Mouse (Mus musculus) bone marrow macrophage, adult 2 months (primary cell): ENCODE measurements at regions not wholly inside any gene's neighbourhood (a gene's known extent, or its start where the extent isn't known, plus 50 kb on each side); places are given as distances from the start of the nearest gene placed in this dataset.

Source experiments
- H3K27ac ChIP-seq: 2 replicates; pipeline ENCODE4 v1.5.1; 2012; ENCODE audit warnings: low read depth, low read length; ENCODE audit not compliant: insufficient read depth
- H3K4me1 ChIP-seq: 2 replicates; pipeline ENCODE4 v1.6.1; 2012; ENCODE audit warnings: low read length; ENCODE audit not compliant: control insufficient read depth, insufficient read depth
- H3K4me3 ChIP-seq: 2 replicates; pipeline ENCODE4 v1.5.1; 2012; ENCODE audit warnings: mild to moderate bottlenecking, low read length, moderate library complexity; ENCODE audit not compliant: insufficient read depth
- CTCF ChIP-seq: IDR thresholded peaks from 2 replicates; pipeline ENCODE4 v1.5.1; 2012; ENCODE audit warnings: low read depth, mild to moderate bottlenecking, low read length, moderate library complexity
- POLR2A ChIP-seq: IDR thresholded peaks from 2 replicates; pipeline ENCODE4 v1.6.1; 2012; ENCODE audit warnings: mild to moderate bottlenecking, low read depth, low read length, borderline replicate concordance

DNA sequence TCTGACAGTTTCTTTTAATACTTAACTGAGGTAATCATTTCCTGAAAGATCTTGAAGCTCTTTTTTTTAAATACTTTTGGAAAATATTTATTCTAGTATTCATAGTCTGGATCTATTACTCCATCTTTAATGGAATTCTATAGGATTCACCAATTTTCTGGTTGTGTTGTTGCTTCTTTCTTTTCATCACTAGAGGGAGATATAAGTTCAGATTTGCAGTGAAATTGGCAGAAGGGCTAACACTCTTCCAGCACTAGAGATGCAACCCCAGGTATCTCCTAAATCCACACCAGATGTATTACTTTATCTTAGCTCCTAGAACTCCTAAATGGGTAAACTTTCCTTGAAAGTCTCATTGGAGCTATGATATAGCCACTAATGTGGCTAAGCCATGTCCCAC lies 99.4 kb upstream of the Vgll3 start:
- Histone ChIP-seq H3K4me1 (no peaks in the 10 kb centered on the region), H3K4me3 (no peak overlapping the region), H3K27ac (no peak overlapping the region)
- TF ChIP-seq CTCF = no peak
- TF ChIP-seq POLR2A = no peak

DNA sequence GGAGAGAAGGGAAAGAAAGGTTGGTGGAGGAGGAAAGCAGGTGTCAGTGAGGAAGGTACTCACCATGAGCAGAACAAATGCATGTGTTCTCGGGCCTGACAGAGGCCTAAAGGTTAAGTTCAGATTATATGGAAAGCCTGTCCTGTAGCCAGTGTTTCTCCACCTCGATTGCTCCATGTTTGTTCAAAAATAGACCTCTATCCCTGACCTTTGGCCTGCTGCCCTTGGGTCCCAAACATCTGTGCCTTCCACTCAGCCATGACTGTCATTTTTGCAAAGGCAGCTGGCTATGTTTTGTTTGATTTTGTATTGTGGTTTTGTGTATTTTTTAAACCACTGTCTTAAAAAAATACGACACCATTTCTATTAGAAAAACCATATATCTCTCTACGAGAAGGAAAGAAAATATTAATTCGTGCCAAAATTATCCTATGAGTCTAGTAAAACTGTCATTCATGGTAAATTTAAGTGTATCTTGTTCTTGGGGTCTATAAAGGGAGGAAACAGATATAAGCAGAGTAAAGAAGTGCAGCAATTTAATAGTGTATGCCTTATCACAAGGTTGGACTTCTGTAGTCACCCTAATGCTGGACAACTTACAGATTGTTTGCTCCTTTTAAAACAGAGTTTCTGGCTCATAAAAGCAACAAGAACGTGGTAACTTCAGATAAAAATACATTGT lies 96.1 kb upstream of the Vgll3 start:
- TF ChIP-seq POLR2A = no peak
- TF ChIP-seq CTCF = no peak
- no peak overlapping the region for H3K4me3 ChIP-seq
- H3K4me1 ChIP-seq = no peaks in the 10 kb centered on the region
- H3K27ac ChIP-seq = no peak overlapping the region

DNA sequence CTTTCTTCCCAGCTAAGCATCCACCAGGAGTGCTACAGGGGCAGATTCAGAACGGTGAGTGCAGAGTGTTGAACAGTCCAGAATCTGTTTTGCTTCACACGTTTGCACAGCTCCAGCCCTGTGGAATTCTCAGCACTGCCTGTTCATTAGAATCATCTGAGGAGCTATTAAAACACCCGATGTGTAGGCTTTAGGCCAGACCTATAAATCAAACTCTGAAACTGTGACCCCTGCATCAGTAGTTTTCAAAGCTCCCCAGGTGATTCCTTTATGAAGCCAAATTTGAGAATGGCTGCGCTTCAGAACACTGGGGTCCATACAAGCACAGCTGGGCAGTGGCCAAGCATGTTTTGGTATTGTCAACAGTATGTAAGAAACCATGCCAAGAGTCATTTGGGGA lies 94.1 kb upstream of the Vgll3 start:
- TF ChIP-seq CTCF (no peak), POLR2A (no peak)
- no peaks in the 10 kb centered on the region for H3K4me1 ChIP-seq

DNA sequence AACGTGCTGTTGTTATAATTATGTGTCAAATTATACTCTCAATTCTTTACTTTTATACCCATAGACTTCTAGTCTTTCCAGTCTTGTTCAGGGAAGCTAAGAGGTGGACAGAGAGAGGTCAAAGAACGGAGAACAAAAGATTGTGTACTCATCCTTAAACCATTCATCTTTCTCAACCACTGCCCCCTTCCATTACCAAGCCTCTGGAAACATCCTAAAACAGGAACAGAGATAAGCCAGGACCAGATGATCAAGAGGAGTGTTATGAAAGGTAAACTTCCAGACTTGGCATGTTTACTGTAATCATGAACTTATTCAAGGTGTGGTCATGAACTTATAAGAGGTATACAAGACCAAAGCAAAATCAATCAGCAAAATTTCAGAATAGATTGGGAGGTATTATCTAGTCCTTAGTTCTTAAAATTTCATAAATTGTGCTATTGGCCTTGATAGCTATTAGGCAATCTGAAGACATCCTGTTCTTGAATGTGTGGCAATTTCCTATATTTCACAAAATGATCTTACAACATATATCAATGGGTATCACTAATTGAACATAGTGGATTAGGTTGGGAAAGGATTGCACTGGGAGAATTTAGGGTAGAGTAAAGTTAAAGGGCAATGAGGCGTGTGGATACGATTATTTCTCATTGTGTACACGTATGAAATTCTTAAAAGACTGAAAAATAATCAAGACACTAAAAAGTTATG lies 89.3 kb upstream of the Vgll3 start:
- Histone ChIP-seq H3K4me1 (no peaks in the 10 kb centered on the region), H3K4me3 (no peak overlapping the region), H3K27ac (no peak overlapping the region)
- TF ChIP-seq CTCF = no peak
- no peak for TF ChIP-seq POLR2A

More for the DNA sequence above, 94.1 kb upstream of the Vgll3 start:
- no peak overlapping the region for H3K4me3 ChIP-seq
- H3K27ac ChIP-seq = no peak overlapping the region

DNA sequence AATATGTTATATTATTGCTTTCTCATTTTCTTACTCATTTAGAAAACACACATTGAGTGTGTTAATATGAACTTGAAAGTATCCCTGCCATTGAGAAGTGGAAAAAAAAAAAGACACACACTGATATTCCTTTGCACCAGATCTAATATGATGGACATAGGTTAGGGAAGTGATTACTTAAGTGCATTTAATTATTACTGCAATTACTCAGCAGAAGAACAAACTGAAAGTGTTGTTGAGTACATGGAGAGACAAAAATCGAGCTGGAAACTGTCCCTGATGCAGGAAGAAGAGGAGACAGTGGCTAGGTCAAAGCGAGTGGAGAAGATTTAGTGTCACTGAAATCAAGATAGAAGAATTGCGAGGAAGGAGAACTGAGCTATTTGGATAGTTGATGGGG lies 88.8 kb upstream of the Vgll3 start:
- no peak overlapping the region for H3K27ac ChIP-seq
- H3K4me3 ChIP-seq = no peak overlapping the region
- no peaks in the 10 kb centered on the region for H3K4me1 ChIP-seq
- TF ChIP-seq CTCF = no peak
- no peak for TF ChIP-seq POLR2A

DNA sequence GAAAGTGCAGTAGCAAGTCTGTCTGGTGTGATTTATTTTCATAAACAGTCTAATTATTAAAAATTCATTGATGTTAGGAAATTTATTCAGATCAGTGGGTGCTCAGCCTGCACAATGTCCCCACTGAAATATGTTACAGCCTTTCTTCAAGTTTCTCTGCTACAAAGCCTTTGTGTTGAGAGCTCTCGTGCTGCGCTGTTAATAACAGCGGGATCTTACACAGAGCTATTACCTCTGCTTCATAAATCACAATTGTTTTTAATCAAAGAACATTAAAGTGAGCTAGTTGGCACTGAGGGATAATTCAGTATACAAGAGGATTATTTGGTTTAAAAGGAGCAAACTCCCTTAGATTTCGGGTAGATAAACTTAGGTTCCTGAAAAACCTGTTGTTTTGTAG lies 85.7 kb upstream of the Vgll3 start:
- no peak overlapping the region for H3K4me3 ChIP-seq
- TF ChIP-seq CTCF = no peak
- TF ChIP-seq POLR2A = no peak
- H3K27ac ChIP-seq = no peak overlapping the region
- no peaks in the 10 kb centered on the region for H3K4me1 ChIP-seq

DNA sequence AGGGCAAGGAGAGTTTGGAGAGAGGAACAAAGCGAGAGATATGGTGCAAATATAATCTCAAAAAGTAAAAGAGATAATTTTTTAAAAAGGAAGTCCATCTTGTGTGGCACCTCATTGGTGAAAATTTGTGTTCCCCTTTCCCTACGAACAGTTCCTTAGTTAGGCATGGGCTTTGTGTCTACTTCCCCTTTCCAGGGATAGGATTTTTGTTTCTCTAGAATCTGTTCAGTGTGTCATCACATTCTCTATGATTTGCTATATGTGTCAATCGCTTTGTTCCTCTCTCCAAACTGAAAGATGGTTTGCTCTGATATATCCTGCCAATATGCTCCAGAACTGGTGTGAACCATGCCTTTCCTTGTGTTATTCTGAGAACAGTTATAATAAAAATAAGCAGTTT lies 75.4 kb upstream of the Vgll3 start:
- Histone ChIP-seq H3K4me3 (no peak overlapping the region), H3K4me1 (peaks cover 2% of the 10 kb centered on the region; the same call in 1 of the 2 replicates), H3K27ac (no peak overlapping the region)
- TF ChIP-seq POLR2A (no peak), CTCF (no peak)

DNA sequence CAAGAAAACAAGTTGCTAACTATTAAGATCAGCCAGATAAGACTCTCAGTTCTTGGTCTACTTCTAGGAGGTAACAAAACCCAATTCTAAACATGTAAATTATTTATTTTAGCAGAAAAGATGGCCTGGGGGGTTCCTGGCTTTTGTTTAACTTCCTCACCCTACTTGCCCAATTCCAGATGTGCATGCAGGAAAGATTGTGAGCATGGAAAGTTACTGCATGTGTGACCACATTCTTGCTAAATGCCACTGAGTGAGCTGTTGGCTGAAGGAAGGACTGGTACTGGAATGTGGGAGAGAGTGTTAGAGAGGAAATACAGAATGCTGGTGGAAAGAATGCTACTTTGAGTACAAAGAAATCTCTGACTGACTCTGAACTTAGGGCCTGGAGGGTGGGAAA lies 72.1 kb upstream of the Vgll3 start:
- no peak overlapping the region for H3K4me3 ChIP-seq
- no peak overlapping the region for H3K27ac ChIP-seq
- peaks cover 2% of the 10 kb centered on the region; the same call in 1 of the 2 replicates for H3K4me1 ChIP-seq
- no peak for TF ChIP-seq POLR2A
- no peak for TF ChIP-seq CTCF

DNA sequence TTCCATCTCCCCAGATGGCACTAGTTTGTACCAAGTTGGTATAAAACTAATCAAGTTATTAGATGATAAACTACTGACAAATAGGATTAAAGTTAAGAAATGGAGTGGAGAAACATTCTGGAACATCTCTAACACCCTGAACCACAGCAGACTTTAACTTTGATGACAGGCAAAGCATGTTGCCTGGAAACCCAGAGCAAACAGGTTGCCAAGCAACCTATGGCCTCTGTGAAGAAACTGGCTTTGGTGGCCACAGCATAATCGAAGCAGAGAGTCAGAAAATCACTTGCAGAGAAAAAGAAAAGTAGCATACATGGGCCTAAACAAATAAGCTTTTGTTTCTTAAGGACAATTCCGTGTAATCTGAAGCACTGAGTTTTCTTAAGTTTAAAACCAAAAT lies 59.4 kb upstream of the Vgll3 start:
- H3K4me3 ChIP-seq = no peak overlapping the region
- TF ChIP-seq CTCF (no peak), POLR2A (no peak)

More for the DNA sequence above, 59.4 kb upstream of the Vgll3 start:
- Histone ChIP-seq H3K27ac (no peak overlapping the region), H3K4me1 (no peaks in the 10 kb centered on the region)
